Mouse (Mus musculus) midbrain, postnatal 0 days (tissue): ENCODE measurements around the gene Trim34a. TPM values are rescaled to one million over a fixed set of nuclear protein-coding genes. Genes with fewer than 3 reads are reported as not detected.

Source experiments
- ATAC-seq: fragments of 200-750 bp; cut with Nextera tagmentation; 2 replicates; pipeline ENCODE4 v1.8.0; 2017; ENCODE audit warnings: moderate number of reproducible peaks, mild to moderate bottlenecking, moderate TSS enrichment, moderate library complexity; ENCODE audit not compliant: low FRiP score
- DNase-seq: peaks from one replicate; pipeline ENCODE4 v3.0.0-alpha.2; 2015; ENCODE audit warnings: low spot score
- H3K27ac ChIP-seq: fragments of 300-500 bp; sonication (generic); 2 replicates; pipeline ENCODE4 v1.5.1; 2014; ENCODE audit warnings: low read depth, mild to moderate bottlenecking, low read length, mixed read lengths
- H3K27me3 ChIP-seq: fragments of 300-500 bp; sonication (generic); 2 replicates; pipeline ENCODE4 v1.6.1; 2014; ENCODE audit warnings: low read length, control low read depth, mixed read lengths; ENCODE audit not compliant: insufficient read depth
- H3K36me3 ChIP-seq: fragments of 300-500 bp; sonication (generic); 2 replicates; pipeline ENCODE4 v1.6.1; 2014; ENCODE audit warnings: low read length, control low read depth, mixed read lengths; ENCODE audit not compliant: insufficient read depth
- H3K4me1 ChIP-seq: fragments of 300-500 bp; sonication (generic); 2 replicates; pipeline ENCODE4 v1.6.1; 2014; ENCODE audit warnings: mild to moderate bottlenecking, control low read depth, antibody characterized with exemption, low read length, mixed read lengths; ENCODE audit not compliant: insufficient read depth
- H3K4me2 ChIP-seq: fragments of 300-500 bp; sonication (generic); 2 replicates; pipeline ENCODE4 v1.6.1; 2014; ENCODE audit warnings: low read depth, mild to moderate bottlenecking, low read length, mixed read lengths; ENCODE audit not compliant: poor library complexity, severe bottlenecking
- H3K4me3 ChIP-seq: fragments of 300-500 bp; sonication (generic); 2 replicates; pipeline ENCODE4 v1.5.1; 2014; ENCODE audit warnings: low read depth, mild to moderate bottlenecking, low read length, moderate library complexity
- H3K9ac ChIP-seq: fragments of 300-500 bp; sonication (generic); replicated peaks from 2 replicates; pipeline ENCODE4 v1.6.1; 2014; ENCODE audit warnings: mild to moderate bottlenecking, low read length, moderate library complexity, mixed read lengths; ENCODE audit not compliant: poor library complexity, severe bottlenecking
- H3K9me3 ChIP-seq: fragments of 300-500 bp; sonication (generic); 2 replicates; pipeline ENCODE4 v1.6.1; 2016; ENCODE audit warnings: low read length, control low read depth
- CTCF ChIP-seq: IDR thresholded peaks from 2 replicates; pipeline ENCODE4 v1.5.1; 2016; ENCODE audit warnings: antibody characterized with exemption, mild to moderate bottlenecking
- WGBS: fragments of 180-500 bp; shearing (Covaris S2); extraction: QIAGEN DNeasy Blood & Tissue Kit; methylation state at CpG from one replicate; pipeline ENCODE4 v1.1.7; 2014; 5-methylcytosine and 5-hydroxymethylcytosine counted together
- polyA plus RNA-seq: library from polyadenylated mRNA; unstranded; fragments of >200 nt; fragmentation: Nextera tagmentation; extraction: Ambion mirVana; gene quantifications from 2 replicates; pipeline ENCODE4 v1.2.1, GENCODE M21; 2015
- total RNA-seq: library from RNA; depleted of rRNA; stranded (reverse); fragments of >200 nt; gene quantifications from 2 replicates; pipeline ENCODE4 v1.2.3, GENCODE M21; 2014; rRNA removed

Gene Trim34a
- total and polyA plus RNA-seq, 2 experiments from 2014 or later: 0.78 to 2.4 TPM

GRCm38 (mm10) chr7:104290641-104291040 lies 46.4 kb downstream of the Trim34a start:
- 83% methylated on average over 1 of the region's 1 CpGs for WGBS
- ATAC-seq (no peak), DNase-seq (no peak)
- no peak for TF ChIP-seq CTCF
- no peak overlapping the region for H3K4me2 ChIP-seq
- H3K4me3 ChIP-seq: no peak overlapping the region
- no peaks in the 10 kb centered on the region for H3K27me3 ChIP-seq
- no peaks in the 10 kb centered on the region for H3K9me3 ChIP-seq
- H3K27ac ChIP-seq: no peak overlapping the region
- H3K4me1 ChIP-seq: no peaks in the 10 kb centered on the region
- H3K36me3 ChIP-seq: no peaks in the 10 kb centered on the region
- no peak overlapping the region for H3K9ac ChIP-seq

- no peak for DNase-seq
- Histone ChIP-seq H3K27ac (no peak overlapping the region), H3K36me3 (no peaks in the 10 kb centered on the region), H3K4me2 (no peak overlapping the region), H3K4me3 (no peak overlapping the region), H3K9me3 (no peaks in the 10 kb centered on the region), H3K27me3 (no peaks in the 10 kb centered on the region), H3K9ac (no peak overlapping the region), H3K4me1 (no peaks in the 10 kb centered on the region)
- no peak for TF ChIP-seq CTCF
- no peak for ATAC-seq
- WGBS: 82% methylated on average over 5 of the region's 5 CpGs
Observed at GRCm38 (mm10) chr7:104291638-104292400, 47.6 kb downstream of the Trim34a start.

Other genes starting within 250 kb of the Trim34a start
- gene Olfr638, start 245.7 kb upstream of the Trim34a start, total RNA-seq: not detected in 2 replicates
- gene Olfr638, start 245.7 kb upstream of the Trim34a start, polyA plus RNA-seq: not detected in 2 replicates
- gene Olfr639, start 227.2 kb upstream of the Trim34a start, total RNA-seq: 0.14 TPM in 1 of 2 replicates, not detected in the other
- gene Olfr639, start 227.2 kb upstream of the Trim34a start, polyA plus RNA-seq: not detected in 2 replicates
- 0.11 TPM in 1 of 2 replicates, not detected in the other for gene Olfr640, start 218.9 kb upstream of the Trim34a start, total RNA-seq
- 0.06 TPM in 1 of 2 replicates, not detected in the other for gene Olfr640, start 218.9 kb upstream of the Trim34a start, polyA plus RNA-seq
- not detected in 2 replicates for gene Olfr641, start 209.0 kb upstream of the Trim34a start, total RNA-seq
- gene Olfr641, start 209.0 kb upstream of the Trim34a start, polyA plus RNA-seq: not detected in 2 replicates
- gene Olfr642, start 191.8 kb upstream of the Trim34a start, total RNA-seq: not detected in 2 replicates
- not detected in 2 replicates for gene Olfr642, start 191.8 kb upstream of the Trim34a start, polyA plus RNA-seq
- not detected in 2 replicates for gene 4930516K23Rik, start 183.0 kb upstream of the Trim34a start, total RNA-seq
- gene 4930516K23Rik, start 183.0 kb upstream of the Trim34a start, polyA plus RNA-seq: not detected in 2 replicates
- not detected in 2 replicates for gene Olfr644, start 172.6 kb upstream of the Trim34a start, total RNA-seq
- gene Olfr644, start 172.6 kb upstream of the Trim34a start, polyA plus RNA-seq: not detected in 2 replicates
- not detected in 2 replicates for gene Olfr645, start 159.0 kb upstream of the Trim34a start, total RNA-seq
- gene Olfr645, start 159.0 kb upstream of the Trim34a start, polyA plus RNA-seq: not detected in 2 replicates
- not detected in 2 replicates for gene Olfr646, start 139.6 kb upstream of the Trim34a start, total RNA-seq
- not detected in 2 replicates for gene Olfr646, start 139.6 kb upstream of the Trim34a start, polyA plus RNA-seq
- gene Ubqln5, start 114.6 kb upstream of the Trim34a start, total RNA-seq: not detected in 2 replicates
- gene Ubqln5, start 114.6 kb upstream of the Trim34a start, polyA plus RNA-seq: not detected in 2 replicates
- gene Olfr643, start 107.1 kb upstream of the Trim34a start, total RNA-seq: not detected in 2 replicates
- not detected in 2 replicates for gene Olfr643, start 107.1 kb upstream of the Trim34a start, polyA plus RNA-seq
- gene Ubqln3, start 101.2 kb upstream of the Trim34a start, total RNA-seq: not detected in 2 replicates
- gene Ubqln3, start 101.2 kb upstream of the Trim34a start, polyA plus RNA-seq: not detected in 2 replicates
- gene Ubqlnl, start 93.9 kb upstream of the Trim34a start, total RNA-seq: not detected in 2 replicates
- not detected in 2 replicates for gene Ubqlnl, start 93.9 kb upstream of the Trim34a start, polyA plus RNA-seq
- gene Olfm5, start 79.6 kb upstream of the Trim34a start, total RNA-seq: not detected in 2 replicates
- not detected in 2 replicates for gene Olfm5, start 79.6 kb upstream of the Trim34a start, polyA plus RNA-seq
- gene Olfr648, start 61.1 kb upstream of the Trim34a start, total RNA-seq: not detected in 2 replicates
- gene Olfr648, start 61.1 kb upstream of the Trim34a start, polyA plus RNA-seq: 0.39 and 0.42 TPM in 2 replicates
- gene Olfr649, start 48.5 kb upstream of the Trim34a start, total RNA-seq: not detected in 2 replicates
- not detected in 2 replicates for gene Olfr649, start 48.5 kb upstream of the Trim34a start, polyA plus RNA-seq
- gene Trim6, start 25.7 kb upstream of the Trim34a start, total RNA-seq: 0.11 and 0.33 TPM in 2 replicates
- gene Trim6, start 25.7 kb upstream of the Trim34a start, polyA plus RNA-seq: 0.49 and 0.75 TPM in 2 replicates
- gene Trim5, start 43.6 kb downstream of the Trim34a start, total RNA-seq: 0.05 TPM in 1 of 2 replicates, not detected in the other
- 0.17 and 0.20 TPM in 2 replicates for gene Trim5, start 43.6 kb downstream of the Trim34a start, polyA plus RNA-seq
- 0.71 and 5.0 TPM in 2 replicates for gene Trim12a, start 71.0 kb downstream of the Trim34a start, total RNA-seq
- 1.3 and 2.2 TPM in 2 replicates for gene Trim12a, start 71.0 kb downstream of the Trim34a start, polyA plus RNA-seq
- 0.19 TPM in 1 of 2 replicates, not detected in the other for gene Trim34b, start 85.0 kb downstream of the Trim34a start, total RNA-seq
- gene Trim34b, start 85.0 kb downstream of the Trim34a start, polyA plus RNA-seq: not detected in 2 replicates
- gene Trim12c, start 108.9 kb downstream of the Trim34a start, total RNA-seq: 3.5 and 3.6 TPM in 2 replicates
- gene Trim12c, start 108.9 kb downstream of the Trim34a start, polyA plus RNA-seq: 0.57 and 0.58 TPM in 2 replicates
- gene Trim30b, start 125.4 kb downstream of the Trim34a start, total RNA-seq: not detected in 2 replicates
- gene Trim30b, start 125.4 kb downstream of the Trim34a start, polyA plus RNA-seq: 0.11 TPM in 1 of 2 replicates, not detected in the other
- gene Trim30c, start 156.4 kb downstream of the Trim34a start, total RNA-seq: 0.88 TPM in 1 of 2 replicates, not detected in the other
- gene Trim30c, start 156.4 kb downstream of the Trim34a start, polyA plus RNA-seq: 0.16 TPM in 1 of 2 replicates, not detected in the other
- 1.5 and 1.7 TPM in 2 replicates for gene Trim30a, start 220.7 kb downstream of the Trim34a start, total RNA-seq
- gene Trim30a, start 220.7 kb downstream of the Trim34a start, polyA plus RNA-seq: 0.73 and 0.94 TPM in 2 replicates